Mouse (Mus musculus): ENCODE results near the gene Ddc.

Ddc gene

GRCm38 (mm10) chr11:11897645-11898357, at the start of gene Ddc:
Gene Ddc (minus strand): TSS chr11:11898144.
- DNase-seq = no peak

GRCm38 (mm10) chr11:11945766-11946165, 47.8 kb upstream of the Ddc start:
- no peak for DNase-seq

GRCm38 (mm10) chr11:11944814-11945213, 46.9 kb upstream of the Ddc start:
- no peak for DNase-seq

- DNase-seq = no peak
Observed at GRCm38 (mm10) chr11:11944082-11944349, 46.1 kb upstream of the Ddc start.

- DNase-seq = no peak
Observed at GRCm38 (mm10) chr11:11943240-11944081, 45.5 kb upstream of the Ddc start.

GRCm38 (mm10) chr11:11942320-11943217, 44.6 kb upstream of the Ddc start:
- no peak for DNase-seq

- no peak for DNase-seq
Observed at GRCm38 (mm10) chr11:11940833-11941681, 43.1 kb upstream of the Ddc start.

GRCm38 (mm10) chr11:11939611-11940010, 41.7 kb upstream of the Ddc start:
- DNase-seq = no peak

GRCm38 (mm10) chr11:11938591-11938990, 40.6 kb upstream of the Ddc start:
- no peak for DNase-seq

GRCm38 (mm10) chr11:11937340-11938030, 39.5 kb upstream of the Ddc start:
- no peak for DNase-seq

GRCm38 (mm10) chr11:11934808-11935207, 36.9 kb upstream of the Ddc start:
- no peak for DNase-seq

GRCm38 (mm10) chr11:11932102-11932789, 34.3 kb upstream of the Ddc start:
- no peak for DNase-seq

GRCm38 (mm10) chr11:11931688-11932087, 33.7 kb upstream of the Ddc start:
- DNase-seq = no peak

- DNase-seq = no peak
Observed at GRCm38 (mm10) chr11:11930527-11930926, 32.6 kb upstream of the Ddc start.

GRCm38 (mm10) chr11:11929059-11929458, 31.1 kb upstream of the Ddc start:
- DNase-seq = no peak

GRCm38 (mm10) chr11:11928586-11928985, 30.6 kb upstream of the Ddc start:
- DNase-seq = no peak

GRCm38 (mm10) chr11:11923900-11924299, 26.0 kb upstream of the Ddc start:
- no peak for DNase-seq

GRCm38 (mm10) chr11:11923345-11923744, 25.4 kb upstream of the Ddc start:
- DNase-seq = no peak

- DNase-seq = no peak
Observed at GRCm38 (mm10) chr11:11922106-11922505, 24.2 kb upstream of the Ddc start.

GRCm38 (mm10) chr11:11907703-11908413, 9.9 kb upstream of the Ddc start:
- DNase-seq = no peak
